Mouse (Mus musculus) megakaryocyte-erythroid progenitor cell, adult 5-6 weeks (primary cell): ENCODE data around the gene Frem2. TPM values are rescaled to one million over a fixed set of nuclear protein-coding genes. Genes with fewer than 3 reads are reported as not detected.

Experiments used
- ATAC-seq: replicated peaks from 2 replicates; pipeline ENCODE4 v1.8.0; 2016; ENCODE audit warnings: mild to moderate bottlenecking, inconsistent platforms; ENCODE audit not compliant: severe bottlenecking, poor library complexity, low FRiP score, low TSS enrichment
- total RNA-seq, 2 experiments: library from RNA; stranded (forward) in 1 of 2; stranded (reverse) in 1 of 2; fragments of 200-1000, 215-1000 nt in 1 of 2; fragments of >200 nt in 1 of 2; fragmentation: Nextera tagmentation in 1 of 2; gene quantifications; 2 replicates each; pipeline ENCODE4 v1.2.3; 2014 to 2017

The Frem2 gene
- total RNA-seq, 2 experiments from 2014 or later: not detected

DNA sequence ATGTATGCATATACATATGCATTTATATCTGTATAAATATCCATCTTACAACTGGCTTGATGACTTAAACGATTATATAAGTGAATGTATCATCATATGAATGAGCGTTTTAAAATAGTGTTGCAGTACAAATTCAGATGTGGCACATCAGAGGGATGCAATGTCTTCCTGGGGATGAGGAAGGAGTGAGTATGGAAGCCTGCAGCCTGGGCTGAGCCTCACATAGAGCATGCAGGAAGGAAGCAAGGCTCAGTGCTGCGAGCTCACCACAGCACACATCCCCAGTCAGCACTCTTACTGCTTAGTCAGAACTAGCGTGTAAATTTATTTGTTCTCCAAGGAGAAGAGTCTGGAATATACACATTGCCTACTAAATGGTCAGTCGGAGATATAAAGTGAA lies 27.2 kb downstream of the Frem2 start:
- no peak for ATAC-seq

DNA sequence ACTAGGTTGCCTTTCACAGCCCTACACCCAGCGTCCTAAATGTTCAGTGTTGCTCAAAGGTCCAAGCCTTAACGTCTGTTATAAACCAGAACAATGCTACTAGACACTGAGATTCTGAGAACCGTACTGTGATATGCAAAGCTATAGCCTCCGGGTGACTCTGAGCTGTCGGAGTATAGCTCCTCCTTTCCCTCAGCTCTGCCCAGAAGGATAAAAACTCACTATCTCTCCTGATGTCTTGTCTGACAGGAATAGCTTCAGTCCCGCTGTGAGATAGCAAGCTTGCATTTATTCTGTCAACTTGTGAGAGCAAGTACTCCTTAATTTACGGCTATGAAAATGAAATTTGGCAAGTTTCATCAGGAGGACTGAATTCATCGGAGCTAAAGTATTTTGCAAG lies 33.9 kb downstream of the Frem2 start:
- no peak for ATAC-seq

DNA sequence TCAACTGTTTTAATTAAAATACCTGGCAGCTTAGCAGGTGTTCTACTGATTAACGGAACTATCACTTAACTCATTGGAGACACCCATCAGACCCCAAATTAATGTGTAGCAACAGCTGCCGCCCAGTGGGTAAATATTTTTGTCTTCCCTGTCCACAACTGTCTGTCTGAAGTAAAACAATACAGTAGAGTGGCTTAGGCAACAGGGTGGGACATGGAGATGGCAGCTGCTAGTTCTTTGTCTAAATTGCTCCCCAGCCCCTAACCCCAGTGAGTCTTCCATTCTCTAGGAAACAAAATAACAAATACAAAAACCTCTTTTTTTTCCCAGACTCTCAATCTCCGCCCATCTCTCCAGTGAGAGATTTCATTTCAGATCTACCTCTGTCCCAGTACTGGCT lies 36.2 kb downstream of the Frem2 start:
- ATAC-seq: no peak

DNA sequence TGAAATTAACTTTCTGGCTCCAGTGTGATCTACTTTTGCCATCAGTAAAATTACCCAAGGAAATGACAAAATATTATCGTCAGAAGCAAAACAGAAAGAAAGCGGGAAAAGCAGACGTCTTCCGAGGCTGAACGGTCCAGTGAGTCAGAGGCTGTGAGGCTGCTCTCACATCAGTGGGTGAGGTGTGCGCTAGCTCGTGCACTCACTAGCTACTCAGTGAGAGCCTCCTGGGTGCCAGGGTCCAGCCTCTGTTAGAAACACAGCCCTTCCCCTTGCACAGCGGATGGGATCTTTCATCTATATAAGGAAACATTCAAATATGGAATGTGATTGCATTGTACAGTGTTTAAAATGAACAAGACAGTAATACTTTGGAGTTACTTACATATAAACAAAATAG lies 36.8 kb downstream of the Frem2 start:
- ATAC-seq: no peak

DNA sequence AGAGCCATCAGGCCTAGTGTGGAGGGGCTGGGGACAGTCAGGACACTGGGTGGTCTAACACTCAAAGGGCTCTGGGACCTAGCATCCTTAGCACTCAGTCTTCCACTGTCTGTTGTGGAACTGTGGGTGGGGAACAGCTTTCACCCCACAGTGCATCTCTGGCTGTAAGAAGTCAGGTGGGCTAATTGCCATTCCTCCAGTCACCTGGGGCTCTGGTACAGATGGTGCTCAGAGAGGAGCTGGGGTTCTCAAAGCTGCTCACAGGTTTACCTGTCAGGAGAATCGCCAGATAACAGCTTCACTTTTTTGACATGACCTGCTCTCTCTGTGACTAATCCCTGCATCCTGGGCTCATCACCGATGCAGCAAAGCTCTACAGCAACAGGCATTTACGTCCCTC lies 46.0 kb downstream of the Frem2 start:
- no peak for ATAC-seq

DNA sequence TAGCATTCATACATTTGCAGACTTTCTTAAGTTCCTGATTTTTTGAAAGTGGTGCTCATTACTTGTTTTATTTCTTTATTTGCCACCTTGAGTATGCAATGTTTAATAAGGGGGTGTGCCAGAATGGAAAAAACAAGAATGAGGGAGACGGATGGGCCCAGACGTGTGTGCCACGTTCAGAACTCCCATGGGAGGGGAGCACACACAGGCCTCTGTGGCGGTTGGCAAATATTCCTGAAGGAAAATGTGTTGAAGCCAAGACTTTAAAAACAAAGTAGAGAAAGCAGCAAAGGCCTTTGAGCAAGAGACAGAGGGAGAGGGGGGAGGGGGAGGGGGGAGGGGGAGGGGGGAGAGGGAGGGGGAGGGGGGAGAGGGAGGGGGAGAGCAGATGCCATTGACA lies 47.3 kb downstream of the Frem2 start:
- ATAC-seq: no peak

DNA sequence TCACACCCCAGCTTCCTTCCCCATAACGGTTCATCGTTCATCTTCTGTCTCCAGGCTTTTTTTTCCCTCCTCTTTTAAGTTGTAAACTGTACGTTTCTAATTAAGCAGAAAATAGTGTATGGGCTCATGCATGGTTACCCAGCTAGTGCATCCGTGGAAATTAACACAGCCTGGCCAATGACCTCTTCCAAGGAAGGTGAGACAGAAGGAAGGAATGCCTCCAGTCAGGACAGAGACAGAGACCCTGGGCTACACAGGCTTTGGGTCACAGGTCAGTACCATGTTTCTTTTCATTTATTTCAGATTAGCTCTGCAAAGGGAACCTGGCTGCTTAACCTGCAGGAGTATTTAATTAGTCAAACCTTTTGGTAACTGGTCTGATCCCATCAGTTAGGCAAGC lies 57.0 kb downstream of the Frem2 start:
- ATAC-seq: no peak

DNA sequence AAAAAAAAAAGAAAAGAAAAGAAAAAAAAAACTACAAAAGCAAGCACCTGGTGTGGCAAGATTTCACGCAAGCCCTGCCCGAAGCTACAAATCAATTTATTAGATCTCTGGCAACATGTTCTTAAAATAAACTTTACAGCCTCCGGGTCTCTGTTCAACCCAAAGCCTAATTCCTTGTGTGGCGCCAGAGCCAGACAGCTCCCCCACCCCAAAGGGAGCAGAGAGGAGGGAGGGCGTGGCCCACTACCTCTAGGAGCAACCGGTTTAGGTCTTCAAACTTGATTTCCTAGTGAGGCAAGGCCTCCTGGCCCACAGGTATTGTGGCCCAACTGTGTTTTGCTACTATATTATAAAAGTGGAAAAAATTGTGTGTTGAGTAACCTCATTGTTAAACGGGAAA lies 57.8 kb downstream of the Frem2 start:
- no peak for ATAC-seq

DNA sequence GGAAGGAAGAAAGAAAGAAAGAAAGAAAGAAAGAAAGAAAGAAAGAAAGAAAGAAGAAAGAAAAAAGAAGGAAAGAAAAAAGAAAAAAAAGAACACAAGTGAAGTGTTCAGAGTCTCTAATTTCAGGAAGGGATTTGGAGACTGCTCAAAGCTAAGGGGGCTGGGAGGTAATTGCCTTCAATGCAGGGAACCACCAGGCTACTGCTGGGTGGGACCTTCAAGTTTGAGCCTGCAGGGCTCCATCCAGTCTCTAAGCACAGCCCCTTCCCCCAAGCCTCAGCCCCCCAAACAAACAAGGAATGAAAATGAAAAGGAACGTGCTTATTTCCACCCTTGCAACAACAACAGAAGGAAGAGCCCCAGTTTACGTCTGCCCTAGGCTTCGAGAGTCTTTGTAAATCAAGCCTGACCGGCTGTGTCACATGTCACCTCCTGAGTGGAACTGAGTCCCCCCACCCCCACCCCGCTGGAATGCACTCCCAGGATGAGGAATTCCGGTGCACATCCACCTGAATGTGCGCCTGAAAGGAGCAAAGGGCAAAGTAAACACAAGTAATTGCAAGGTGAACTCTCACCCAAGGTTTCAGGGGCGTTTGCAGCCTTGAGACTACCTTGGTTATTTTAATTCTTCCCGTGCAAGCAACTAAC lies 58.9 kb downstream of the Frem2 start:
- ATAC-seq: no peak

DNA sequence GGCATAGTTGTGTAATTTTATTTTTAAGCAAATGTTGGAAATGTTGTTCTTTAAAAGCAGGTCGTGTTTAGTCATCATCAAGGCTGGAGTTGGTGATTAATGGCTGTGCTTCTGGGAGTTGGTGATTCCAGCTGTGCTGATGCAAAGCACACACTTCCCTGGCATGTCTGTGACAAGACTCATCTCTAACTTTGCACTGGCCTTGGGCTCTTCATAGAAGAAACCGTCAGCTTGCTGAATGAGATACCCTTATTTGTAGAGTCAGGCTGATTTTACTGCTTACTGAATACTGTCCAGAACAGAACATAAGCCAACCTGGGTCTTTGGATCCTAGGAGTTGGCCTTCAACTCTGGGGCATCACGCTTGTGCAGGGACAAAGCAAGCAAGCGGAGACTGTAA lies 62.7 kb downstream of the Frem2 start:
- ATAC-seq: no peak

DNA sequence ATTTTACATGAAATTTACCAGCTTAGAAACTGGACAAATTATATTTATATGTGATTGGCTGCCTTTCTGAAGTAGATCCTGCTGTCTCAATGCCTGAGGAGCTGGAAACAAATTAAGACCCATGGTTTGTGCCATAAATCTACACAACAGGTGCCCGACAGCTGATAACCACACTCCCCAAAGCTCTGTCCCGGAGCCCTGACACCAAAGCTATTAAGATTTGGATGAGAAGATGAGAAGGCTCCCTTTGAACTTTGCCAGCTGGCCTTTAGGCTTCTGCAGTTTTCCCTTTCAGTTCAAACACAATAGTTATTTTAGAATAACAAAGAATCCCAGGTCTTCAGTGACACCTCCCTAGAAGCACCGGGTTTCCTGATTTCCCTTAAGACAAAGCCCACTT lies 63.4 kb downstream of the Frem2 start:
- no peak for ATAC-seq

DNA sequence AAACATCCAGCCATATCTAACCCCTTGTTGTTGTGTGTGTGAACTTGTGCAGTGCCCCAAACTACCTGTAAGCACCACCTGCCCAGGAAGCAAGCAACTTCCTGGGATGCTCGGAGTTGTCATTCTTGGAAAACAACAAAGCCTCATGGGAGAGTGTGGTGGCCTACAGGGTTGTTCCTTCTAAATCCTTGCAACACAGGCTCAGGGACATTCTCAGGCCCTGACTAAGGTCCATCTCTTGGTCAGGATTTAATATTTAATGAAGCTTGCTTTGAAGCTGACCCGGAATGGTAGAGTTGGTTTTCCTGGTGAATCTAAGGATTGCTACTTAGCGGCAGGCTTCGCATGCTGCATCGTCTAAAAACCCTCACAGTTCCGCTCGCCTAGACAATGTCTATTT lies 65.1 kb downstream of the Frem2 start:
- no peak for ATAC-seq

DNA sequence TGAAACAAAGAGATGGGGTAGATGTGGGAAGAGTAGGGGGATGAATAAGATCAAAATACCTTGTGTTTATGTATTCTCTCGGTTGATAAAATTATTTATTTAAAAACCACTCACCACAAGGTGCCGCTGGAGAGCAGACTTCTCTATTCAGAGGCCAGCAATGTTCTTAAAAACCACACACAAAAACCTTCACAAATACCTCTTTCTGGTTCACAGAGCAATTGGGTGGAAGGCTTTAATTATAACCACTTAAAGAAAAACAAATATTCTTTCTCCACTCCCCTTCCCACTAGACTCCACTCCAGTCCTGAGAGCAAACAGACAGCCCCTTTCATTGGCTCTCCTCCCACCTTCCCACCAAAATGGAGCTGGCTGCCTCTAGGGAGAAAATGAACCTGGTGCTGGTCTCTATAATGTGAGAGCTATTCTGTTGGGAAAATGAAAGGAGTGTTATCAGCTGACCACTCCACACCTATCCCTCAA lies 67.0 kb downstream of the Frem2 start:
- ATAC-seq: no peak

DNA sequence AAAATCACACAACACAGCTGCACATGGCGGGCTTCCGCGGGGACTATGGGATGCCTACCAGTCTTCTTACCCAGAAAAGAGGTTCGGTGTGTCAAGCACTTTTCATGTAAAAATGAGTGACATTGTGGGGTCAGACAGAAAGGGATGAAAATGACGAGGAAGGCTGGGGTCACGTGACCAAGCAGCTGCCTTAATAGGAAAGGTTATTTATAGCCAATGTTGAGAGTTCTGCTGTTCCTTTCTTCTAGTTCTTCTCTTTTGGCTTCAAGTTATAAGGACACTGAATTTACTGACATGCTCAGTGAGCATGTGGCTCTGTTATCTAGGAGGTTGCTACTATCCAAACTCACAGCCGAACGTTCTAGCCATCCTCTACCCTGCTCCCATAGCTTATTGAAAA lies 73.9 kb downstream of the Frem2 start:
- ATAC-seq: no peak

DNA sequence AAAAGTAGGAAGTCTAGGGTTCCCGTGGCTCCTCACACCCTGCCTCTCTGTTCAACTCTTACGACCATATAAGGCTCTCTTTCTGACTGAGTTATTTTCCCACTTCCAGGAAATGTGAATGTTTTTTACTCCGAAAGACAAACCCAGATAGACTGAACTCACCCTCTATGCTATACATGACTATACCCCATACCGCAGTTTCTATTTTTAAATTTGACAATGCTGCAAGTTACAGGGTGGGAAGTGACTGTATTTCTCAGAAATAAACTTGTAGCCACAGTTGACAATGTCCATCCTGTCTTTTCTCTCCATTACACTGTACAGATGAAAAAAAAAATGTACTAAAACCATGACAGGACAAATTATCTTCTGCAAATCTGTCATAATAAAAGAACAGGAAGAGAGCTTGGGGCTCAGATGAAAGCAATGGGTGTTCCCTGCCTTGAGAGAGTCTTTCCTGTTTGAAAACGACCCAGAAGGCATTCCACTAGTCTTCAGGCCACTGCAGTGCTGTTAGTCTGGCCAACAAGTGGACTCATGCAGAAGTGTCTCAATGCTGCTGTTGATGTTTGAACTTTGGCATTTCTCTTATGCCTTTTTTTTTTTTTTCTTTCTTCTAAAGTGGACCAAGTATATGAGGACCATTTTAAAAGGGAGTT lies 76.4 kb downstream of the Frem2 start:
- ATAC-seq: no peak

DNA sequence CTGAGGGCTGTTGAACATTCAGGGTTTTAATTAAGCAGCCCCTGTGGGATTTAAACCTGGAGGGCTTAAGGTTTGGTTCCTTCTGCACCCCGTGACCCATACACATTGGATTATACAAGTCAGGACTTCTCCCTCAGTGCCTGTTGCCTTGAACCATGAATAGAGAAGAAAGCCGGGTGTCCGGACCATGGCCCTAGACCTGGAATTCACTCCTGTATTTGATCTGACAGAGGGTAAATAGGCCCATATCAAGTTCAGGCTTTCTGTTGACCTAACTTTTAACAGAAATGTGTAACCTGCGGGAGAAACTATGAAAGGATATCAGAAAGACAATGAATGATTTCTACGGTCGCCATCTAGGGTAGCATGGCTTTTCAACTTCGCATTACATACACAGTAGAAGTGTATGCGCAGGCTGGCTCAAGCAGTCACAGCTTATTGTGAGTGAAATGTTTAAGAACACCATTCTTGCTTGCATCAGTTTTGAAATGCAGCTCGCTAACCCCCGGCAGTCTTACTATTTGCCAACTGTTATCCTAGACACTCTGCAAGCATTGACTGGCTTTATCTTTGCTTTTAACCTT lies 77.9 kb downstream of the Frem2 start:
- ATAC-seq: no peak

DNA sequence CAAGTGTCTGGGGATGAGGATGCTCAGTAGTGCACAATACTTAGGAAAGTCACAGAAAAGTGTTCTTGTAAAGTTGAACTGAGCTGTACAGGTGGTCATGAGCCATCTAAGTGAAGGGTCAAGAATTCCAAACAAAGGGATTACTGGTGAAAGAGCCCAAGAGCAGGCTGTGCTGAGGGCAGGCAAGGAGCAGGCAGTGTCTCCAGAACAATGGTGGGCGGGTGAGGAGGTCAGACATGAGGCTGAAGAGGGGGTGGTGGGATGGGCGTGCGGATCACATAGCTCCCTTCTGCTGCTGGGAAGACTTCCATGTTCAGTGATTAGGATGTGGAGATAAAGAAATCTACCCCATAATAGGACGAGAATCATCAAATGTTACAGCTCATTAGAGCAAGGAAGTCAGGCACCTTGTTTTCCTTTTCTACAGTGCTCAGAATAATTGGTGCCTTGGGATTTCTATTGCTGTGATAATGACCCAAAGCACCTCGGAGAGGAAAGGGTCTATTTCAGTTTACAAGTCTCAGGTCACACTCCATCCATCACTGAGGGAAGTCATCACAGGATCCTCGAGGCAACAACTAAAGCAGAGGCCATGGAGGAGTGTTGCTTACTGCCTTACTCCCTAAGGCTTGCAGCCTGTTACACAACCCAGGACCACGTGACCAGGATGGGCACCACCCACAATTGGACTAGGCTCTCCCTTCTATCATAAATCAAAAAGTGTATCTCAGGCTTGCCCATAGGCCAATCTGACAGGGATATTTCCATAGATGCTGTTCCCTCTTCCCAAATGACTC lies 80.6 kb downstream of the Frem2 start:
- no peak for ATAC-seq

DNA sequence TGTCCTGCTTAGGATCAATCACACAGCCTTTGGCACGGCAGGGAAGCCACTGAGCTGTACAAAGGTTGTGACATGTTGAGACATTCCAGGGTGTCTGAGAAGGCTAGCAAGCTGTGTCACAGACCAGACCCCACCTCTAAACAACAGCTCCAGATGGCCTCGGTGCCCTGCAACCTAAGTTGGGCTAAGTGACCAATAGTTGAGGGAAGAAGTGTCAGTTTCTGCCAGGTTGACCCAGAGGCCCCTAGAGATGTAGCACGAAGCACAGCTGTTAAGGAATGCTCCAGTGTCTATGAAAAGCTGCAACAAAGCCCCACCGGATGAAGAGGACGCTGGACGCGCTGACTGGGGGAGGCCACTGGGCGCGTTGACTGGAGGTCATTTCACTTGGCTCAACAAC lies 83.0 kb downstream of the Frem2 start:
- no peak for ATAC-seq

DNA sequence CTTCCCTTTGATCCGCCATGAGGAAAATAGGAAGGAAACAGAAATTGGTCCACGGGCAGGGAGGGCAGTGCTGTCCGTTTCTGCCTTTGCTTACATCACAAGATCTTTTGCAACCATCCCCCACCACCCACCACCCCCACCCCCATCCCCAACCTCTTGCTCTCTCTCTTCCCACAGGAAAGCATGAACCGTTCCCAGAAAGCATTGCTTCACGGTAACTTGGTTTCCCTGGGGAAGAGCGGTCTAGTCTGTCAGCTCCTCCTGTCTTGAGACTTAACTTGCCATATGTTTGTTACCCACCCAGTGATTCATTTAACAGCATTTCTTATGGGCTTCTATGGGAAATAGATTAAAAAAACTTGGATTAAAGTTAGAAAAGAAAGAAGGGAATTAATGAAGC lies 85.5 kb downstream of the Frem2 start:
- no peak for ATAC-seq

DNA sequence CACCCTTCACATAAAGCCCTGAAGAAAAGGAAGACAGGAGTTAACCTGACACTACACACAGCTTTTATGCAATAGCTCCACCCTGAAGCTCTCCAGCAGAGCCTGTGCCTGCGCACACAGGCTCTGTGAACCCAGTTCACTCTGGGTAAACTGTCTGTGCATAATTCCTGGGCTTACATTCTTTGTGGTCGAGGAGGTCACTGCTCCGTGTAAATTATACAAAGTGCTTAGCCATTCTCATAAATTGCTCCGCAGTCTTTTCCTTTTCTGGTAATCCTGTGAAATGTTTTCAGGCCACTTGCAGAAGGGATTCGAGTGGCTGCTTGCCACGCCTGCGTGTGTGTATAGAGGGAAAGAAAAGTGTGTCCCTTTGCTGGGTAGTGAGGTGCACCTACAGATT lies 92.6 kb downstream of the Frem2 start:
- ATAC-seq: no peak
